Mouse (Mus musculus) G1E (cell line): ENCODE results near the gene Isl1. TPM values are rescaled to one million over a fixed set of nuclear protein-coding genes. Genes with fewer than 3 reads are reported as not detected.

ENCODE experiments used
- ATAC-seq: 2 replicates; pipeline ENCODE4 v1.8.0; 2016; ENCODE audit warnings: mild to moderate bottlenecking; ENCODE audit not compliant: insufficient number of reproducible peaks, poor library complexity, low FRiP score, severe bottlenecking; ENCODE audit errors: extremely low read depth
- DNase-seq: peaks from one replicate; pipeline ENCODE4 v3.0.0; 2012; ENCODE audit warnings: low spot score
- H3K27me3 ChIP-seq: 2 replicates; pipeline ENCODE4 v1.6.1; 2012; ENCODE audit warnings: mild to moderate bottlenecking, low read length, inconsistent platforms; ENCODE audit not compliant: insufficient read depth
- H3K36me3 ChIP-seq: replicated peaks from 2 replicates; pipeline ENCODE3; 2012; ENCODE audit warnings: mild to moderate bottlenecking, inconsistent platforms
- H3K4me1 ChIP-seq: 2 replicates; pipeline ENCODE4 v1.6.1; 2012; ENCODE audit warnings: low read depth, low read length, inconsistent platforms, mixed read lengths; ENCODE audit not compliant: insufficient read depth
- H3K4me3 ChIP-seq: 2 replicates; pipeline ENCODE4 v1.5.1; 2012; ENCODE audit warnings: low read depth, mild to moderate bottlenecking, inconsistent platforms, low read length, moderate library complexity, mixed read lengths
- H3K9me3 ChIP-seq: replicated peaks from 2 replicates; pipeline ENCODE4 v1.6.1; 2012; ENCODE audit warnings: inconsistent platforms
- CTCF ChIP-seq: IDR thresholded peaks from 2 replicates; pipeline ENCODE4 v1.5.1; 2012; ENCODE audit warnings: low read depth, low read length, inconsistent platforms, mixed read lengths
- GATA1 ChIP-seq: IDR thresholded peaks from 2 replicates; pipeline ENCODE4 v1.6.1; 2012; ENCODE audit warnings: borderline replicate concordance, low read length, inconsistent platforms, mixed read lengths
- GATA2 ChIP-seq: IDR thresholded peaks from 2 replicates; pipeline ENCODE4 v1.6.1; 2012; ENCODE audit warnings: low read depth, low read length, inconsistent platforms, borderline replicate concordance
- POLR2AphosphoS5 ChIP-seq: IDR thresholded peaks from 2 replicates; pipeline ENCODE4 v1.6.1; 2012; ENCODE audit warnings: low read depth, low read length, inconsistent platforms; ENCODE audit not compliant: insufficient replicate concordance
- TAL1 ChIP-seq: conservative IDR thresholded peaks from 2 replicates; pipeline ENCODE4 v1.6.1; 2012; ENCODE audit warnings: low read depth, low read length, inconsistent platforms, mixed read lengths
- polyA plus RNA-seq: library from polyadenylated mRNA; stranded (reverse); fragments of >175 nt; gene quantifications from 2 replicates; pipeline ENCODE4 v1.2.3, GENCODE M21; 2012
- total RNA-seq, 2 experiments: library from RNA; stranded (forward) in 1 of 2; stranded (reverse) in 1 of 2; fragments of 200-1000 nt in 1 of 2; fragments of >200 nt in 1 of 2; fragmentation: Nextera tagmentation in 1 of 2; gene quantifications; 2 replicates each; pipeline ENCODE4 v1.2.3; 2014 to 2017

Isl1 gene
- total RNA-seq (2014; fragmentation: Nextera tagmentation) (not detected in 2 replicates), total RNA-seq (2017) (0.06 and 0.27 TPM in 2 replicates), polyA plus RNA-seq (not detected in 2 replicates)

DNA sequence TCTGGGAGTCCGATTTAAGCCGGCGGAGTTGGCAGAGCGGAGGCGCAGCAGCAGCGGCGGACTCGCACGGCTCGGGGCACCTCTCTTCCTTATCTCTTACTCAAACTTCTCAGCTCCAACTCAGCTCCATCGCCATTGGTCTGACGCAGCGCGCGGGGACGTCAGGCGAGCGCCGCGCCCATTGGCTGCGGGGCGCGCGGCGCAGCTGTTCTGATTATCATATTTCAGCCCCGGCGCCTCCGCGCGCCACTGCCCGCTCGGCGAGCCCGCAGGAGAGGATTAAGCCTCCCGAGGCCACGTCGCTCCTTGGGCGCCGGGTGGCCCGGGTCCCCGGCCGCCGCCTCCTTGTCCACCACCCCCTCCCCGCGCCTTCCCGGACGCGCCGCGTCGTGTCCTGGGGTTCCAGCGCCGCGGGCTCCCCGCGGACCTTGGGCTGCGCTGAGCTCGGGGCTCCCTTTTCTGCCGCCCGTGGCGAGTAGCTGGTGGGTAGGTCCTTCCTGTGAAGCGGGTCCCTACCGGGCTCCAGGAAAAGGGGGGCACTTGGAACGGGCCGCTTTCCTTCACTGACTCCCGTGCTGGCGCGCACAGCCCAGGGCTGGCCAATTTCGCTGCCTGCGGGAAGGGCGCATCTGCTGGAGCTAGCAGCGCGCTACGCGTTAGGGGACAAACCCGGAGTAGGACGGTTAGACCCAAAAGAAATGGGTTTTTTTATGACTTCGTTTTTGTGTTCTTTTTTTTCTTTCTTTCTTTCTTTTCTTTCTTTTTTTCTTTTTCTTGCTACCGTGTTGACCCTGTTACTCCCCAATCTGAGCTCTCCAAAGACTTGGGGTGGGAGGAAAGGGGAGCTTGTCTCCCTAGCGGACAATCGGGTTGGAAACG is at the start of gene Isl1:
Gene Isl1, minus strand, starts transcription at position 106 of the 879 bp plus-strand sequence.
- no peaks in the 10 kb centered on the region for H3K27me3 ChIP-seq
- no peaks in the 10 kb centered on the region for H3K4me1 ChIP-seq
- no peak for TF ChIP-seq GATA1
- no peaks in the 10 kb centered on the region for H3K36me3 ChIP-seq
- H3K9me3 ChIP-seq, result peaks cover 29% of the 10 kb centered on the region
- no peak within 1 kb of the TSS; the same call in 1 of the 2 replicates for H3K4me3 ChIP-seq
- ATAC-seq (no peak), DNase-seq (no peak)

GRCm38 (mm10) chr13:116335763-116336162 is 26.3 kb upstream of the Isl1 start:
- TF ChIP-seq GATA1, result no peak
- TF ChIP-seq CTCF, result no peak
- no peak for TF ChIP-seq TAL1
- TF ChIP-seq POLR2AphosphoS5, result no peak
- TF ChIP-seq GATA2, result no peak
- no peaks in the 10 kb centered on the region for H3K36me3 ChIP-seq
- no peaks in the 10 kb centered on the region for H3K4me1 ChIP-seq
- no peak for ATAC-seq
- DNase-seq, result no peak
- no peaks in the 10 kb centered on the region for H3K27me3 ChIP-seq
- H3K9me3 ChIP-seq, result peaks cover 7% of the 10 kb centered on the region
- no peak overlapping the region for H3K4me3 ChIP-seq

- Histone ChIP-seq H3K36me3 (no peaks in the 10 kb centered on the region), H3K4me3 (no peak overlapping the region), H3K27me3 (no peaks in the 10 kb centered on the region), H3K9me3 (peaks cover 27% of the 10 kb centered on the region), H3K4me1 (no peaks in the 10 kb centered on the region)
- DNase-seq, result no peak
- ATAC-seq, result no peak
- TF ChIP-seq TAL1 (no peak), GATA2 (no peak), GATA1 (no peak), POLR2AphosphoS5 (no peak), CTCF (no peak)
Measured at GRCm38 (mm10) chr13:116313636-116314530, 4.4 kb upstream of the Isl1 start.

- H3K4me1 ChIP-seq, result no peaks in the 10 kb centered on the region
- H3K9me3 ChIP-seq, result peaks cover 28% of the 10 kb centered on the region
- DNase-seq (no peak), ATAC-seq (no peak)
- TF ChIP-seq CTCF (no peak), TAL1 (no peak), POLR2AphosphoS5 (no peak), GATA1 (no peak), GATA2 (no peak)
- H3K4me3 ChIP-seq, result no peak overlapping the region
- H3K27me3 ChIP-seq, result no peaks in the 10 kb centered on the region
- no peaks in the 10 kb centered on the region for H3K36me3 ChIP-seq
Measured at GRCm38 (mm10) chr13:116311871-116312720, 2.6 kb upstream of the Isl1 start.

- no peaks in the 10 kb centered on the region for H3K27me3 ChIP-seq
- ATAC-seq (no peak), DNase-seq (no peak)
- no peak overlapping the region for H3K4me3 ChIP-seq
- H3K4me1 ChIP-seq, result no peaks in the 10 kb centered on the region
- H3K9me3 ChIP-seq, result peaks cover 28% of the 10 kb centered on the region
- TF ChIP-seq CTCF (no peak), GATA2 (no peak), POLR2AphosphoS5 (no peak), GATA1 (no peak), TAL1 (no peak)
- no peaks in the 10 kb centered on the region for H3K36me3 ChIP-seq
Measured at GRCm38 (mm10) chr13:116311011-116311410, 1.5 kb upstream of the Isl1 start.

- Histone ChIP-seq H3K4me3 (no peak overlapping the region), H3K27me3 (no peaks in the 10 kb centered on the region), H3K36me3 (no peaks in the 10 kb centered on the region), H3K4me1 (no peaks in the 10 kb centered on the region), H3K9me3 (peaks cover 24% of the 10 kb centered on the region)
- ATAC-seq (no peak), DNase-seq (no peak)
- TF ChIP-seq GATA2 (no peak), GATA1 (no peak), CTCF (no peak), TAL1 (no peak), POLR2AphosphoS5 (no peak)
Measured at GRCm38 (mm10) chr13:116310463-116310765, 925 bp upstream of the Isl1 start.
